Mouse (Mus musculus): ENCODE data around the gene Oxct2a. TPM values are rescaled to one million over a fixed set of nuclear protein-coding genes. Genes with fewer than 3 reads are reported as not detected.

Gene Oxct2a
- total RNA-seq (2023), result under 1 TPM in 1 of 2 experiments, not detected in 1; 0.49 TPM

DNA sequence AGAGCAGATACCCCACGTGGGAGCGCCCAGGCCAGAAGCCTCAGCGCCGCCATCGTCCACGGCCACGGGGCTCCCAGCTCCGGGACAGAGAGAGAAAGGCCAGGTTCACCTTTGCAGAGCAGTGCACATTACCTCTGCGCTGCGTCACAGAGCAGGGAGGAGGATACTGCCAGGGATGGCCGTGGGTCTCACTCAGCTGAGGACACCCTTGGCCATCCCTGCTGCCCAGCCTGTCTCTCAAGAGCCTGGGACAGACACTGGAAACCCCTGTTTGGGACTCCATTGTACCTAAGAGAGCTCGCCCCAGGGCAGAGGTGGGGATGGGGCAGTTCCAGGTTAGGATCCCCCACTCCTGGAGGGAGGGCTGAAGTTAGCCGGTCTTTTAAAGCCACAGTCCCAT lies at the start of gene Oxct2a:
TSS of gene Oxct2a (minus strand) at position 101 of the 400 bp plus-strand sequence.

DNA sequence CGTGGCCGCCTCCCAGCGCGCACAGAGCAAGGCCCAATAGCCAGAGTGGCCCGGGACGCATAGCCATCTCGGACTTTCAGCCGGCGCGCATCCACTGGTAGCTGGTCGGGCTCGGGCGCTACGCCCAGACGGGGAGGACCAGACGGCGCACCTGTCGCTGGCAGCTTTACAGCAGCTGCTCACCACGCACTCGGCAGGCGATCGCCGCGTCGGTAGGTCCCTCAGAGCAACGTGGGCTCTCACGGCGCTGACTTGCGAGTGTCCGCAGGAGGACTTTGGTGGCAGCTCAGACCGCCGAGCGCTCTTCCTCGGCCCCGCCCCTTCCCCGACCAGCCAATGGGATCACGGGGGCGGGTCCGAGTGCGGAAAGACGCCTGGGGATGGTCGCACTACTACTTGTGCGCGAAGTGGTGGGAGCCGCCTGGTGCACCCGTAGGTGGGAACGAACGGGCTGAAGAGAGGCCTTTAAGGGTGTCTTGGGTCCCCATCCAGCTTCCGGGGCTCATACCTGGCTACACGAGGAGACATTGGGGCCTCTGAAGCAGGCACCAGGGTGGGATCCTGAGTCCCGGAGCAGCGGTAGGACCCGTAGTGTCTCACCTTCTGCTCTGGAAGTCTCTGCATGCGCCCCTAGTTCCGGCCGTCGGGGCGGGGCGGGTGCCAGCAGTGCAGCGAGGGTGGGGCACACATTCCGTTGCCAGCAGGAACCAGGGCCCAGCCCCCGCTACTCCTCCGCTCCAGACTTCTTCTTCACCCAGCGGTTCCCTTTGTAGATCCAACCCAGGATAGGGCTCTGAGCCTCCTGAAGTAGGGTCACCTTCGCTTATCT lies 19.4 kb upstream of the Oxct2a start, which contains the start of gene Bmp8a:
TSS of gene Bmp8a (minus strand) at position 611 of the 829 bp plus-strand sequence.

Other genes starting within 250 kb of the Oxct2a start
- not detected for gene Bmp8b, start 218.5 kb downstream of the Oxct2a start, total RNA-seq (2023)
- gene Oxct2b, start 207.4 kb downstream of the Oxct2a start, total RNA-seq (2023), result not detected
- gene Ppie, start 183.7 kb downstream of the Oxct2a start, total RNA-seq (2023), result 10 to 100 TPM; 29.1 to 32.4 TPM
- gene Hpcal4, start 140.4 kb downstream of the Oxct2a start, total RNA-seq (2023), result not detected
- not detected for gene Nt5c1a, start 122.1 kb downstream of the Oxct2a start, total RNA-seq (2023)
- gene Heyl, start 90.1 kb downstream of the Oxct2a start, total RNA-seq (2023), result not detected
- gene Pabpc4, start 61.3 kb downstream of the Oxct2a start, total RNA-seq (2023), result 10 to 100 TPM; 31.3 to 31.4 TPM
- gene Bmp8a, start 19.6 kb upstream of the Oxct2a start, total RNA-seq (2023), result under 1 TPM; 0.21 to 0.55 TPM

Data from monocyte, adult 59 days (primary cell).